Mouse (Mus musculus) forebrain, embryonic 16.5 days (tissue): Measurements from ENCODE around the gene Olfr1128. TPM values are rescaled to one million over a fixed set of nuclear protein-coding genes. Genes with fewer than 3 reads are reported as not detected.
"Not testable (repeated sequence)": the region's sequence is repeated elsewhere in the genome, so short reads cannot be mapped to it uniquely, and the experiment has no call there.

ENCODE experiments used
- ATAC-seq: fragments of 200-750 bp; cut with Nextera tagmentation; 2 replicates; pipeline ENCODE4 v1.8.0; 2017; ENCODE audit warnings: mild to moderate bottlenecking, moderate library complexity
- H3K27ac ChIP-seq: fragments of 300-500 bp; sonication (generic); 2 replicates; pipeline ENCODE4 v1.5.1; 2014; ENCODE audit warnings: low read length, control low read depth
- H3K27me3 ChIP-seq: fragments of 300-500 bp; sonication (generic); replicated peaks from 2 replicates; pipeline ENCODE4 v1.6.1; 2014; ENCODE audit warnings: low read length; ENCODE audit not compliant: control insufficient read depth, insufficient read depth
- H3K36me3 ChIP-seq: fragments of 300-500 bp; sonication (generic); 2 replicates; pipeline ENCODE4 v1.6.1; 2014; ENCODE audit not compliant: control insufficient read depth, insufficient read depth
- H3K4me1 ChIP-seq: fragments of 300-500 bp; sonication (generic); replicated peaks from 2 replicates; pipeline ENCODE4 v1.6.1; 2014; ENCODE audit warnings: low read length; ENCODE audit not compliant: control insufficient read depth, insufficient read depth
- H3K4me2 ChIP-seq: fragments of 300-500 bp; sonication (generic); 2 replicates; pipeline ENCODE4 v1.6.1; 2014; ENCODE audit warnings: mild to moderate bottlenecking, low read length, control low read depth
- H3K4me3 ChIP-seq: fragments of 300-500 bp; sonication (generic); replicated peaks from 2 replicates; pipeline ENCODE4 v1.5.1; 2014; ENCODE audit warnings: mild to moderate bottlenecking, low read length, control low read depth
- H3K9ac ChIP-seq: fragments of 300-500 bp; sonication (generic); replicated peaks from 2 replicates; pipeline ENCODE4 v1.6.1; 2014; ENCODE audit warnings: low read depth, low read length, control low read depth
- H3K9me3 ChIP-seq: fragments of 300-500 bp; sonication (generic); 2 replicates; pipeline ENCODE4 v1.6.1; 2016; ENCODE audit warnings: low read length; ENCODE audit not compliant: control insufficient read depth
- WGBS: fragments of 180-500 bp; shearing (Covaris S2); extraction: QIAGEN DNeasy Blood & Tissue Kit; methylation state at CpG from one replicate; pipeline ENCODE4 v1.1.7; 2014; 5-methylcytosine and 5-hydroxymethylcytosine counted together
- polyA plus RNA-seq: library from polyadenylated mRNA; unstranded; fragments of >200 nt; fragmentation: Nextera tagmentation; extraction: Ambion mirVana; gene quantifications from 2 replicates; pipeline ENCODE4 v1.2.1, GENCODE M21; 2015

Olfr1128 gene
- polyA plus RNA-seq, 1 experiment from 2014 or later = not detected

DNA sequence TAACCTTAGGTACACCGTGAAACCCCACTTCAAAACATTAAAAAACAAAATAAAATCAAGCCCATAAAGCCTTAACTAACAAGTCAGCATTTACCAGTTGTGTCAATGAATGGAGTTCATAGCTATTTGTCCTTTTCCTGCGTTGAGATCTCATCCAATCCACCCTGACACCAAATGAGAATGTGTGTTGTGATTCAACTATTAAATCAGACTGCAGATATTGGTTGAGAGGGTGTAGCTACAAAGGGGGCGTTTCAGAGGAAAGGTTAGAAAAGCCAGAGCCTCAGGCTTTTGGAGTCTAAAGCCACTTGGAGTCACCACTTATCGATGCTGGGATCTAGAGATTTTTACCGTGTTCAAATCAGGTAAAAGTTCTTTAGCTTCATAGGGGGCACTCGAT is 39.1 kb downstream of the Olfr1128 start, which contains the start of gene Pramel6:
Gene Pramel6 (plus strand): TSS at position 301 of the 400 bp plus-strand sequence.
- Histone ChIP-seq H3K9me3 (no peaks in the 10 kb centered on the region), H3K27me3 (no peaks in the 10 kb centered on the region), H3K4me2 (no peak within 1 kb of the TSS), H3K9ac (no peak within 1 kb of the TSS), H3K27ac (no peak within 1 kb of the TSS), H3K4me3 (no peak within 1 kb of the TSS), H3K36me3 (no peaks in the 10 kb centered on the region), H3K4me1 (no peaks in the 10 kb centered on the region)
- WGBS = 88% methylated on average over 6 of the region's 6 CpGs
- ATAC-seq = no peak

DNA sequence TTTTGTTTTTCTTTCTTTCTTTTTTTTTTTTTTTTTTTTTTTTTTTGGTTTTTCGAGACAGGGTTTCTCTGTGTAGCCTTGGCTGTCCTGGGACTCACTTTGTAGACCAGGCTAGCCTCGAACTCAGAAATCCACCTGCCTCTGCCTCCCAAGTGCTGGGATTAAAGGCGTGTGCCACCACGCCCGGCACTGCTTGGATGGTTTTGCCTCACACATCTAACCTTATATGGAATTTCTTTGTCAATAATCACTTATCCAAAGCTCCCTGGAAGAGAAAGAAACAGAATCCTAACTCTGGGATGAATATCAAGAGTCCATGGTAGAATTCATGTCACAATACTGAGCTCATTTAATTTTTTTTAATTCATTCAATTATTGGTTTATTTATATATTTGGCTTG is 48.3 kb downstream of the Olfr1128 start, which contains the start of gene Pramel7:
Gene Pramel7 (minus strand): TSS at position 101 of the 400 bp plus-strand sequence.
- not testable (repeated sequence) for H3K4me1 ChIP-seq, ATAC-seq, H3K4me3 ChIP-seq, H3K4me2 ChIP-seq, H3K9ac ChIP-seq, H3K9me3 ChIP-seq, H3K27me3 ChIP-seq, H3K27ac ChIP-seq, H3K36me3 ChIP-seq
- 94% methylated on average over 3 of the region's 5 CpGs for WGBS

Other genes with a start within 250 kb of the Olfr1128 start
- not detected in 2 replicates for gene Olfr1118, start 238.0 kb downstream of the Olfr1128 start, polyA plus RNA-seq
- not detected in 2 replicates for gene Olfr1120, start 190.7 kb downstream of the Olfr1128 start, polyA plus RNA-seq
- gene Olfr1121, start 175.6 kb downstream of the Olfr1128 start, polyA plus RNA-seq = not detected in 2 replicates
- gene Olfr1122, start 159.7 kb downstream of the Olfr1128 start, polyA plus RNA-seq = not detected in 2 replicates
- not detected in 2 replicates for gene Olfr1123, start 128.9 kb downstream of the Olfr1128 start, polyA plus RNA-seq
- gene Olfr1124, start 115.3 kb downstream of the Olfr1128 start, polyA plus RNA-seq = 0.09 TPM in 1 of 2 replicates, not detected in the other
- not detected in 2 replicates for gene Olfr1126, start 91.6 kb downstream of the Olfr1128 start, polyA plus RNA-seq
- not detected in 2 replicates for gene Pramel7, start 48.4 kb downstream of the Olfr1128 start, polyA plus RNA-seq
- not detected in 2 replicates for gene Pramel6, start 39.0 kb downstream of the Olfr1128 start, polyA plus RNA-seq
- gene Olfr153, start 13.7 kb downstream of the Olfr1128 start, polyA plus RNA-seq = not detected in 2 replicates
- not detected in 2 replicates for gene Olfr1129, start 28.4 kb upstream of the Olfr1128 start, polyA plus RNA-seq
- not detected in 2 replicates for gene Olfr1130, start 60.7 kb upstream of the Olfr1128 start, polyA plus RNA-seq
- gene Olfr1131, start 81.6 kb upstream of the Olfr1128 start, polyA plus RNA-seq = not detected in 2 replicates
- not detected in 2 replicates for gene Olfr1132, start 92.0 kb upstream of the Olfr1128 start, polyA plus RNA-seq
- not detected in 2 replicates for gene Olfr1133, start 101.8 kb upstream of the Olfr1128 start, polyA plus RNA-seq
- not detected in 2 replicates for gene Olfr1134, start 112.9 kb upstream of the Olfr1128 start, polyA plus RNA-seq
- gene Olfr1135, start 128.1 kb upstream of the Olfr1128 start, polyA plus RNA-seq = not detected in 2 replicates
- gene Olfr1136, start 148.4 kb upstream of the Olfr1128 start, polyA plus RNA-seq = not detected in 2 replicates
- not detected in 2 replicates for gene Olfr1137, start 167.6 kb upstream of the Olfr1128 start, polyA plus RNA-seq
- not detected in 2 replicates for gene Olfr1138, start 194.4 kb upstream of the Olfr1128 start, polyA plus RNA-seq
- gene Olfr1140, start 198.2 kb upstream of the Olfr1128 start, polyA plus RNA-seq = not detected in 2 replicates
- not detected in 2 replicates for gene Olfr1141, start 208.4 kb upstream of the Olfr1128 start, polyA plus RNA-seq
- gene Olfr152, start 233.9 kb upstream of the Olfr1128 start, polyA plus RNA-seq = not detected in 2 replicates